Mouse (Mus musculus) heart, embryonic 15.5 days (tissue): ENCODE measurements around the gene Mn1. TPM values are rescaled to one million over a fixed set of nuclear protein-coding genes. Genes with fewer than 3 reads are reported as not detected.
A peak's percentile ranks its signal among the peaks of the same experiment; 100 is the strongest.

ENCODE experiments used
- ATAC-seq: fragments of 200-750 bp; cut with Nextera tagmentation; replicated peaks from 2 replicates; pipeline ENCODE4 v1.8.0; 2017; ENCODE audit warnings: low read depth, moderate TSS enrichment; ENCODE audit not compliant: insufficient number of reproducible peaks, insufficient read depth, low FRiP score
- H3K27ac ChIP-seq: fragments of 300-500 bp; sonication (generic); 2 replicates; pipeline ENCODE4 v1.5.1; 2015; ENCODE audit warnings: mild to moderate bottlenecking, inconsistent platforms
- H3K27me3 ChIP-seq: fragments of 300-500 bp; sonication (generic); 2 replicates; pipeline ENCODE4 v1.6.1; 2015; ENCODE audit warnings: inconsistent platforms
- H3K36me3 ChIP-seq: fragments of 300-500 bp; sonication (generic); 2 replicates; pipeline ENCODE4 v1.6.1; 2015; ENCODE audit warnings: mild to moderate bottlenecking, inconsistent platforms
- H3K4me1 ChIP-seq: fragments of 300-500 bp; sonication (generic); replicated peaks from 2 replicates; pipeline ENCODE4 v1.6.1; 2015; ENCODE audit warnings: inconsistent platforms
- H3K4me2 ChIP-seq: fragments of 300-500 bp; sonication (generic); 2 replicates; pipeline ENCODE4 v1.6.1; 2015; ENCODE audit warnings: inconsistent platforms, mild to moderate bottlenecking, moderate library complexity
- H3K4me3 ChIP-seq: fragments of 300-500 bp; sonication (generic); 2 replicates; pipeline ENCODE4 v1.5.1; 2015; ENCODE audit warnings: mild to moderate bottlenecking, inconsistent platforms
- H3K9ac ChIP-seq: fragments of 300-500 bp; sonication (generic); 2 replicates; pipeline ENCODE4 v1.6.1; 2015; ENCODE audit warnings: mild to moderate bottlenecking, inconsistent platforms
- H3K9me3 ChIP-seq: fragments of 300-500 bp; sonication (generic); replicated peaks from 2 replicates; pipeline ENCODE4 v1.6.1; 2016; ENCODE audit warnings: inconsistent platforms
- WGBS: fragments of 180-500 bp; shearing (Covaris S2); methylation state at CpG from one replicate; pipeline ENCODE4 v1.1.7; 2015; ENCODE audit warnings: mixed read lengths; 5-methylcytosine and 5-hydroxymethylcytosine counted together
- polyA plus RNA-seq: library from polyadenylated mRNA; unstranded; fragments of >200 nt; fragmentation: Nextera tagmentation; extraction: Ambion mirVana; gene quantifications from 2 replicates; pipeline ENCODE4 v1.2.1, GENCODE M21; 2015

Gene Mn1
- polyA plus RNA-seq, 1 experiment from 2014 or later = 6.4 TPM

DNA sequence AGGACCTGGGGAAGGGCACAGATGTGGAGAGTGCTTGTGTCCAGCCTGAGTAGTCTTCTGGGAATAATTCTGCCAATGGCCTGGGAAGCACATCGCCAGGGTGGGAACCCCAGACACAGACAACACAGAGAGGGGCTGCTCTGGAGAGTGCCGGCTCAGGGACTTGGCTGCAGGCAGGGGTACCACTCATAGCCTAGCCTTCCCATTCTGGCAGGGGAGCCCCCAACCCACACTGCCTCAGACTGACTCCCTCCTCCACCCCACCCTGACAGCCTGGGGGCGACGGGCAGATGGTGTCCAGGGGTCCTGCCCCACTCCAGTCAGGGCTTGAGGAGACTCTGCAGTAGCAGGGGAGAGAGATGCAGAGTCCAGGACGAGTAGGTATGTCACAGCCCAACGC, 41.5 kb downstream of the Mn1 start:
- Histone ChIP-seq H3K9ac (no peak overlapping the region), H3K36me3 (no peaks in the 10 kb centered on the region), H3K4me1 (no peaks in the 10 kb centered on the region), H3K9me3 (no peaks in the 10 kb centered on the region), H3K4me2 (no peak overlapping the region), H3K4me3 (no peak overlapping the region), H3K27ac (no peak overlapping the region), H3K27me3 (no peaks in the 10 kb centered on the region)
- 86% methylated on average over 6 of the region's 6 CpGs for WGBS
- ATAC-seq = no peak; the same call in 1 of the 2 replicates

DNA sequence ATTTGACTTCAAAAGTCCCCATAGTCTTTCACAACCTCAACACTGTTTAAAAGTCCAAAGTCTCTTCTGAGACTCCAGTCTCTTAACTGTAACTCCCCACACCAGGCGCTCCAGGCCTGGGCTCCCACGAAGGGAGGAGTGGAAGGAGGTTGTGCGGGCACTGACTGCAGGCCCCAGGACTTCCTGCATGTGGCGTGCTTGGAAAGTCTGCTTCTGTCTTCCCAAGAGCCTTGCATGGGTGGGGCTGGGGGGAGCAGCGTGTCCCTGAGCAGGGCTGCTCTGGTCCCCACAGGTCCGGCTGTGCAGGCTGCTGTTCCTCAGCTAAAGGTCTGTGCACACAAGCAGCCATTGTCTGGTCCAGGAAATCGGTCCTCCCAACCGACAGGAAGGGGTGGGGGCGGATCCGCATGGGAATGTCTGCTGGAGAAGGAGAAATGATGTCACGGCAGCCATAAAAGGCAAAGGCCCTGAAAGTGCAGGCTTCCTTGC, 48.7 kb downstream of the Mn1 start:
- H3K9me3 ChIP-seq = 0 out of 2 replicates have a peak, but pooled peaks cover 4% of the 10 kb centered on the region
- no peaks in the 10 kb centered on the region for H3K27me3 ChIP-seq
- H3K4me3 ChIP-seq = no peak overlapping the region
- peak overlapping the region; percentile 9; the same call in 1 of the 2 replicates for H3K4me2 ChIP-seq
- no peaks in the 10 kb centered on the region for H3K36me3 ChIP-seq
- ATAC-seq = peak; percentile 84
- peak overlapping the region; percentile 79 for H3K27ac ChIP-seq
- no peak overlapping the region for H3K9ac ChIP-seq
- 58% methylated on average over 11 of the region's 11 CpGs for WGBS
- 0 out of 2 replicates have a peak, but pooled peaks cover 5% of the 10 kb centered on the region for H3K4me1 ChIP-seq

- H3K9ac ChIP-seq = no peak overlapping the region
Measured at GRCm38 (mm10) chr5:111466429-111466828, 49.3 kb downstream of the Mn1 start.

GRCm38 (mm10) chr5:111467699-111468098, 50.5 kb downstream of the Mn1 start:
- ATAC-seq = no peak
- Histone ChIP-seq H3K36me3 (no peaks in the 10 kb centered on the region), H3K27me3 (no peaks in the 10 kb centered on the region), H3K4me2 (no peak overlapping the region), H3K4me1 (0 out of 2 replicates have a peak, but pooled peaks cover 8% of the 10 kb centered on the region), H3K27ac (no peak overlapping the region), H3K4me3 (no peak overlapping the region), H3K9me3 (0 out of 2 replicates have a peak, but pooled peaks cover 4% of the 10 kb centered on the region), H3K9ac (no peak overlapping the region)
- WGBS = 55% methylated on average over 5 of the region's 5 CpGs

More at GRCm38 (mm10) chr5:111466429-111466828, 49.3 kb downstream of the Mn1 start:
- peak overlapping the region; percentile 79 for H3K27ac ChIP-seq
- no peak overlapping the region for H3K4me3 ChIP-seq
- ATAC-seq = no peak
- H3K4me1 ChIP-seq = 0 out of 2 replicates have a peak, but pooled peaks cover 5% of the 10 kb centered on the region
- H3K4me2 ChIP-seq = no peak overlapping the region
- 0 out of 2 replicates have a peak, but pooled peaks cover 4% of the 10 kb centered on the region for H3K9me3 ChIP-seq
- no peaks in the 10 kb centered on the region for H3K27me3 ChIP-seq
- no peaks in the 10 kb centered on the region for H3K36me3 ChIP-seq
- 68% methylated on average over 9 of the region's 9 CpGs for WGBS

- ATAC-seq = no peak
- H3K27ac ChIP-seq = no peak overlapping the region
Measured at GRCm38 (mm10) chr5:111469195-111469882, 52.2 kb downstream of the Mn1 start.

GRCm38 (mm10) chr5:111470875-111471274, 53.7 kb downstream of the Mn1 start:
- no peak overlapping the region for H3K9ac ChIP-seq
- H3K4me1 ChIP-seq = peaks cover 20% of the 10 kb centered on the region
- H3K27ac ChIP-seq = no peak overlapping the region
- H3K4me3 ChIP-seq = no peak overlapping the region
- ATAC-seq = no peak
- WGBS = 87% methylated on average over 4 of the region's 4 CpGs
- H3K36me3 ChIP-seq = no peaks in the 10 kb centered on the region
- no peak overlapping the region for H3K4me2 ChIP-seq
- H3K9me3 ChIP-seq = no peaks in the 10 kb centered on the region
- no peaks in the 10 kb centered on the region for H3K27me3 ChIP-seq

More at GRCm38 (mm10) chr5:111469195-111469882, 52.2 kb downstream of the Mn1 start:
- no peak overlapping the region for H3K4me3 ChIP-seq
- no peak overlapping the region for H3K4me2 ChIP-seq
- no peaks in the 10 kb centered on the region for H3K36me3 ChIP-seq
- 0 out of 2 replicates have a peak, but pooled peaks cover 4% of the 10 kb centered on the region for H3K9me3 ChIP-seq
- WGBS = 50% methylated on average over 7 of the region's 7 CpGs
- peaks cover 22% of the 10 kb centered on the region for H3K4me1 ChIP-seq
- H3K9ac ChIP-seq = no peak overlapping the region
- H3K27me3 ChIP-seq = no peaks in the 10 kb centered on the region

DNA sequence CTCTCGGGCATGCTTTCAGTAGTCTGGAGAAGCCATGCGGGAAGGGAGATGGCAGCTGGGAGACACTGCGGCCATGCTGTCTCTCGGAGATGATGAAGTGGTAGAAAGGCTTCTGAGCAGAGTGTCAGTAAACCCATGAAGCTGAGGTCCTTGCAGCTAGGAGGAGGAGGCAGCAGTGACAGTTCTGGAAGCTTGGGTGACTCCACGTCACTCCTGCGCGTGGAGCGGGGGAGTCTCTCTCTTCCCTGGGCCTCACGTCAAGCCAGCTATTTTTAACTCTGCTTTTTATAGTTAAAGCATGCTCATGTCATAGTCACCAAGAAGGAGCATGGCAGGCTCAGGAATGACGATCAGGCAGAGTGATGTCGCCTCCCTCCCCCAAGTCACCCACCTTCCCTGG, 56.3 kb downstream of the Mn1 start:
- Histone ChIP-seq H3K27ac (peak overlapping the region; percentile 75), H3K9ac (peak overlapping the region; percentile 10; the same call in 1 of the 2 replicates), H3K4me3 (no peak overlapping the region), H3K4me2 (peak overlapping the region; percentile 33), H3K9me3 (no peaks in the 10 kb centered on the region), H3K36me3 (no peaks in the 10 kb centered on the region), H3K27me3 (no peaks in the 10 kb centered on the region), H3K4me1 (peaks cover 17% of the 10 kb centered on the region)
- ATAC-seq = peak; percentile 86
- WGBS = 33% methylated on average over 11 of the region's 11 CpGs

DNA sequence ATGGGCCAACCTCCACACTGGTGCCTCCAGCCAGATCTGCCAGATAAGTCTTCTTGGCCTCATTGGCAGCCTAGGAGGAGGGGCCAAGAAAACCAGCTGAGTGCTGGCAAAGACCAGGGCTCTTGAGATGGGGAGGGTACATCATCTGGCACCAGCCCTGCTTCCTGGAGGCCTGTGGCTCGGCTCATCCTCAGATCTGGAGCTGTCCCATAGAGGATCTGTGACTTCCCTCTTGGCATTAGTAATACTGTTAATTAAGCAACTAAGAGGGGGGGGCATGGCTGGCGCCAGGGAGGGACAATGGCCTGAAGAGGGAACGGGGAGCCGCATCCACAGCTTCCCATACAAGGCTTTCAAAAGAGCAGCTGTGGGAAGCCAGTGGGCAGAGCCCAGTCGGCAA, 58.6 kb downstream of the Mn1 start:
- no peaks in the 10 kb centered on the region for H3K36me3 ChIP-seq
- H3K27ac ChIP-seq = no peak overlapping the region
- WGBS = 87% methylated on average over 5 of the region's 5 CpGs
- H3K4me2 ChIP-seq = no peak overlapping the region
- no peak overlapping the region for H3K4me3 ChIP-seq
- ATAC-seq = no peak
- H3K9ac ChIP-seq = no peak overlapping the region
- H3K27me3 ChIP-seq = no peaks in the 10 kb centered on the region
- H3K4me1 ChIP-seq = peaks cover 17% of the 10 kb centered on the region
- H3K9me3 ChIP-seq = no peaks in the 10 kb centered on the region

- Histone ChIP-seq H3K9ac (no peak overlapping the region), H3K36me3 (no peaks in the 10 kb centered on the region), H3K27me3 (no peaks in the 10 kb centered on the region), H3K27ac (no peak overlapping the region), H3K9me3 (no peaks in the 10 kb centered on the region), H3K4me3 (no peak overlapping the region), H3K4me1 (peaks cover 17% of the 10 kb centered on the region), H3K4me2 (no peak overlapping the region)
- WGBS = 89% methylated on average over 6 of the region's 6 CpGs
- ATAC-seq = no peak
Measured at GRCm38 (mm10) chr5:111476141-111476540, 59.0 kb downstream of the Mn1 start.

GRCm38 (mm10) chr5:111485907-111486306, 68.7 kb downstream of the Mn1 start:
- ATAC-seq = no peak
- no peak overlapping the region for H3K4me2 ChIP-seq
- H3K4me1 ChIP-seq = peaks cover 10% of the 10 kb centered on the region
- peaks cover 6% of the 10 kb centered on the region; the same call in 1 of the 2 replicates for H3K9me3 ChIP-seq
- no peak overlapping the region for H3K4me3 ChIP-seq
- no peak overlapping the region for H3K27ac ChIP-seq
- 44% methylated on average over 4 of the region's 4 CpGs for WGBS
- no peaks in the 10 kb centered on the region for H3K36me3 ChIP-seq
- no peak overlapping the region for H3K9ac ChIP-seq
- H3K27me3 ChIP-seq = no peaks in the 10 kb centered on the region

DNA sequence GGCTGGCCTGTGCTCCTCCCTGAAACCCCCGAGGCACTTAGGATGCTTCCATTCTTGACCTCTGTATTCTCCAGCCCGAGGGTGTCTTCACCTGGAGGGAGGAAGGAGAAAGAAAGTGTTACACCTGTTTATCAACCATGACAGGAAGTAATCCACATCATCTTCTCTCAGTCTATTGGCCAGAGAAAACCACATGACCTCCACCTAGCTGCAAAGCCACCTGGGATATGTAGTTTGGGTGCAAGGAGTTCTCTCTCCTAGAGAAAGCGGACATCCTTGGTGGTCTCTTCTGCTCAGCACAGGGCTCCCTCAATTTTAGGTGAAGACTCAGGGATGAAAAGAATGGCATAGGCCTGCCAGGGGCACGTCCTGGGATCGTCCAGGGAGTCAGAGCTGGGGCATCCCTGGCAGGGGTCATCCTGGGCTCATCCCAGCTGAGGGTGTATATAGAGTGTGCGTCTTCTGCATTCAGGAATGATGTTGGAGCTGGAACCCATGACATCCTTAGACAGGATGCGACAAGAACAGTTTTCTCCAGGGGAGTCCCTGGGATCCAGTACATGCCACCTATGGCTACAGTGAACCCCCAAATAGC, 72.0 kb downstream of the Mn1 start:
- no peak overlapping the region for H3K4me3 ChIP-seq
- H3K27me3 ChIP-seq = 0 out of 2 replicates have a peak, but pooled peaks cover 1% of the 10 kb centered on the region
- H3K9ac ChIP-seq = no peak overlapping the region
- H3K4me2 ChIP-seq = no peak overlapping the region
- no peaks in the 10 kb centered on the region for H3K36me3 ChIP-seq
- no peak overlapping the region for H3K27ac ChIP-seq
- WGBS = 67% methylated on average over 7 of the region's 7 CpGs
- no peaks in the 10 kb centered on the region for H3K9me3 ChIP-seq
- no peak for ATAC-seq
- peaks cover 23% of the 10 kb centered on the region for H3K4me1 ChIP-seq
